Mouse (Mus musculus): ENCODE measurements around the gene Supt3. TPM values are rescaled to one million over a fixed set of nuclear protein-coding genes. Genes with fewer than 3 reads are reported as not detected.

Gene Supt3
- polyA plus RNA-seq, 1 experiment from 2014 or later, result 18.6 TPM

DNA sequence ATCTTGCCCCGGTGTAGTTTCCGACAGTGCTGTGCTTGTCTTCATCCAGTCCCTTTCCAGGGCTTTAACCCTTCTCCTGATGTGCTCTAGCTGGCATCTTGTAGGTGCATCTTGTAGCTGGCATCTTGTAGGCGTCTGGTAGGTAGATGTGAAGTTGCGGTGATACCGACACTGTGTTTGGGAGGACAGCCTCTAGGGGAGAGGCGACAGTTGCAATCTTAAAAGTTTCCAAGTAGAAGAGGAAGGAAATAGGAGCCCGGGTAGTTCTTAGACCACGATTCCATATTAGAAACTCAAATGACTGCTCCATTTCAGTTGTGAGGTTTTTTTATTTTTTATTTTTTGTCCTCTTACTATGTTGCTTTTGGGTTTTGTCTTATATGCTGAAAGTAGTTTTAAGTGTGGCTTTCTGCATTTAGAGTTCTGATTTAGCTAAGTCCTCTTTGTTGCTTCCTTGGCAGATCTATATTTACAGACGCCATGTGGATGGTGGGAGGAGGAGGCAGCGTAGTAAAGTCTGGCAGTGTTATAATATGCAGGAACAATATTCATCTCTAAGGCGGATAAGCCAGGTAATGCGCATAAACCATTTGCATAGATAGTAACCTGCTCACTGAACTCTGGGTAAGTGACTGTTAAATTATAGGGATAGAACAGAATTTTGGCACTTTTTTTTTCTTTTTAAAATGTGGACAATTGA lies 15.4 kb downstream of the Supt3 start:
- H3K9ac ChIP-seq, result no peak overlapping the region
- H3K4me2 ChIP-seq (replicated peaks), result no peak overlapping the region
- WGBS, result 92% methylated on average over 12 of the region's 12 CpGs
- no peaks in the 10 kb centered on the region for H3K36me3 ChIP-seq
- no peak overlapping the region for H3K27ac ChIP-seq
- no peak for ATAC-seq
- H3K27me3 ChIP-seq (replicated peaks), result no peaks in the 10 kb centered on the region
- H3K4me3 ChIP-seq (replicated peaks), result no peak overlapping the region
- H3K9me3 ChIP-seq, result no peaks in the 10 kb centered on the region
- no peaks in the 10 kb centered on the region for H3K4me1 ChIP-seq (replicated peaks)

DNA sequence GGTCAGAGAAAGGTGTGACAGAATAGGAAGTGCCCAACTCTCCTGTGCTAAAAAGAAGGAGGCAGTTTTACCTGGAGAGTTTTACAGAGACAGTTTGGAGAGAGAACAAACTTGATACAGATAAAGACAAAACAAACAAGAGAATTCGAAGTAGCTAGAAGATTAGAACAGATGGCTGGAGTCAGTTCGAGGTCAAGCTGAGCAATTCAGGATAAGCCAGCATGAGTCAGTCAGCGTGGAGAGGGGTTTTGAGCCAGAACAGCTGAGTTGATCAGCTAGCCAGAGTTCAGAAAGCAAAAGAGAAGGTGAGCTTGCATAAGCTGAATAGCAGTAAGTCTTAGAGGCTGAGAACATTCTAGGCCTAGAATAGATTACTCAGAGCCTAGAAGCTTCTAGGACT lies 20.4 kb downstream of the Supt3 start:
- no peak overlapping the region for H3K9ac ChIP-seq
- H3K27me3 ChIP-seq (replicated peaks), result no peaks in the 10 kb centered on the region
- H3K4me1 ChIP-seq (replicated peaks), result no peaks in the 10 kb centered on the region
- no peak overlapping the region for H3K4me3 ChIP-seq (replicated peaks)
- 26% methylated on average over 3 of the region's 3 CpGs for WGBS
- ATAC-seq, result no peak
- H3K4me2 ChIP-seq (replicated peaks), result no peak overlapping the region
- H3K27ac ChIP-seq, result no peak overlapping the region
- H3K9me3 ChIP-seq, result no peaks in the 10 kb centered on the region
- H3K36me3 ChIP-seq, result no peaks in the 10 kb centered on the region

- no peak for ATAC-seq
These were observed 30.1 kb downstream of the Supt3 start for GRCm38 (mm10) chr17:44807031-44807430.

GRCm38 (mm10) chr17:44814508-44815175 lies 37.7 kb downstream of the Supt3 start, which contains the start of gene Runx2:
Runx2 (minus strand) TSS chr17:44814797.
- Histone ChIP-seq H3K27me3 (replicated peaks) (no peaks in the 10 kb centered on the region), H3K9ac (no peak within 1 kb of the TSS), H3K36me3 (no peaks in the 10 kb centered on the region), H3K4me1 (replicated peaks) (no peaks in the 10 kb centered on the region), H3K4me2 (replicated peaks) (no peak within 1 kb of the TSS), H3K27ac (no peak within 1 kb of the TSS), H3K4me3 (replicated peaks) (no peak within 1 kb of the TSS), H3K9me3 (no peaks in the 10 kb centered on the region)
- ATAC-seq, result no peak
- WGBS, result 55% methylated on average over 3 of the region's 3 CpGs

More at GRCm38 (mm10) chr17:44807031-44807430, 30.1 kb downstream of the Supt3 start:
- 84% methylated on average over 1 of the region's 1 CpGs for WGBS
- no peaks in the 10 kb centered on the region for H3K27me3 ChIP-seq (replicated peaks)
- no peaks in the 10 kb centered on the region for H3K4me1 ChIP-seq (replicated peaks)
- H3K27ac ChIP-seq, result no peak overlapping the region
- H3K9me3 ChIP-seq, result no peaks in the 10 kb centered on the region
- H3K9ac ChIP-seq, result no peak overlapping the region
- H3K4me2 ChIP-seq (replicated peaks), result no peak overlapping the region
- H3K4me3 ChIP-seq (replicated peaks), result no peak overlapping the region
- no peaks in the 10 kb centered on the region for H3K36me3 ChIP-seq

GRCm38 (mm10) chr17:44818825-44819224 lies 41.9 kb downstream of the Supt3 start:
- Histone ChIP-seq H3K4me1 (replicated peaks) (no peaks in the 10 kb centered on the region), H3K9me3 (no peaks in the 10 kb centered on the region), H3K9ac (no peak overlapping the region), H3K4me3 (replicated peaks) (no peak overlapping the region), H3K4me2 (replicated peaks) (no peak overlapping the region), H3K36me3 (no peaks in the 10 kb centered on the region), H3K27me3 (replicated peaks) (no peaks in the 10 kb centered on the region), H3K27ac (no peak overlapping the region)
- WGBS, result 74% methylated on average over 2 of the region's 2 CpGs
- ATAC-seq, result no peak

DNA sequence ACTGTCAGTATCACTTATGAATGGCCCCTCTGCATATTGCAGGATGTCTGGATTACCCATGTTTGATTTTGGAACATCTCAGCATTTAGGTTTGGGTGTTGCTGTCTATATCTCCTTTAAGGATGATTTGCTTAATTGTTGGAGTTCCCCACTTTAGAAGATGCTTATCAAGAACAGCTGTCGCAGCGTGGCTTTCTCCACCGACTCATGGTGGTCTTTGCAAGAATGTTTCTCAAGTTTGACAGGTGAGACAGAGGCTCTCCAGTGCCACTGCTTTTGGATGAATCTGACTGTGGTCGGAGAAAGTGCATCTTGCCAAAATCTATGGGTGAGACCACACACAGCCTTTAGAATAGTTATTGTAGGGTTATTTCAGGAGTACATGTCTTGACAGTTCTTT lies 42.9 kb downstream of the Supt3 start:
- H3K36me3 ChIP-seq, result no peaks in the 10 kb centered on the region
- WGBS, result 61% methylated on average over 4 of the region's 4 CpGs
- no peaks in the 10 kb centered on the region for H3K9me3 ChIP-seq
- H3K4me1 ChIP-seq (replicated peaks), result no peaks in the 10 kb centered on the region
- H3K9ac ChIP-seq, result no peak overlapping the region
- no peaks in the 10 kb centered on the region for H3K27me3 ChIP-seq (replicated peaks)
- H3K4me2 ChIP-seq (replicated peaks), result no peak overlapping the region
- no peak overlapping the region for H3K27ac ChIP-seq
- no peak for ATAC-seq
- no peak overlapping the region for H3K4me3 ChIP-seq (replicated peaks)

GRCm38 (mm10) chr17:44821940-44822339 lies 45.0 kb downstream of the Supt3 start:
- no peak overlapping the region for H3K27ac ChIP-seq
- H3K4me2 ChIP-seq (replicated peaks), result no peak overlapping the region
- H3K4me1 ChIP-seq (replicated peaks), result no peaks in the 10 kb centered on the region
- no peaks in the 10 kb centered on the region for H3K36me3 ChIP-seq
- 87% methylated on average over 5 of the region's 5 CpGs for WGBS
- ATAC-seq, result no peak
- no peak overlapping the region for H3K9ac ChIP-seq
- H3K9me3 ChIP-seq, result no peaks in the 10 kb centered on the region
- H3K4me3 ChIP-seq (replicated peaks), result no peak overlapping the region
- no peaks in the 10 kb centered on the region for H3K27me3 ChIP-seq (replicated peaks)

DNA sequence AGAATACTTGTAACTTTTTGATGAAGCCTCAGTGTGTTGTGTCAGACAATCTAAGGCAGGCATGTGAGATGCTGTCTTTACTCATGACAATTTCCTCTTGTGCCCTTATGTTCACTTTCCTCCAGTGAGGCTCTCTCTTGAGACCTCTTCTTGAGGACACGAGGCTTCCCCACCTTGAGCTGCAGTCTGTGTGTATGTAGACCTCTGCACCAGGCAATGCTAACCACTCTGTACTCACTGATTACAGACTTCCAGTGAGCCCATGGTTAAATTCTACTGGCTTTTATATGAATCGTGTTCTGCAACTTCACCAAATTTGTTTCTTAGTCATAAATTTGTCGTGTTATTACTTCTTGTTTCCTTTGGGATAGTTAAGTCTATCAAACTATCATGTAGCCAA lies 50.2 kb downstream of the Supt3 start:
- 75% methylated on average over 3 of the region's 3 CpGs for WGBS
- Histone ChIP-seq H3K9me3 (no peaks in the 10 kb centered on the region), H3K4me2 (replicated peaks) (no peak overlapping the region), H3K4me1 (replicated peaks) (no peaks in the 10 kb centered on the region), H3K27me3 (replicated peaks) (no peaks in the 10 kb centered on the region), H3K27ac (no peak overlapping the region), H3K4me3 (replicated peaks) (no peak overlapping the region), H3K36me3 (no peaks in the 10 kb centered on the region), H3K9ac (no peak overlapping the region)
- no peak for ATAC-seq

DNA sequence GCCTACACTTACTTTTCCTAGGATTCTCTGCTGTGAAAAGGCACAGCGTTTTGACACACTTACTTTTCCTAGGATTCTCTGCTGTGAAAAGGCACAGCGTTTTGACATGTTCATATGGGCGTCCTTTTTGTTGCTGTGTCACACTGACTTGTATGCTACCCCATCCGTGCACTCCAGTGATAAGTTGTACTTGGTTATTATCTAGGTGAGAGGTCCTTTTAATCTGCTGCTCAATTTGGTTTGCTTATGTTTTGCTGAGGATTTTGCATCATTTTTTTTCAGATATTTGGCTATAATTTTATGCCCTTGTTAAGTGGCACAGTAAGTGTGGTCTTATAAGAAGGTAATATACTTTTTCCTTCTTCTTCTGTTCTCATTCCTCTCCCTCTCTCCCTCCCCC lies 51.0 kb downstream of the Supt3 start:
- ATAC-seq, result no peak
- Histone ChIP-seq H3K4me3 (replicated peaks) (no peak overlapping the region), H3K27ac (no peak overlapping the region), H3K9ac (no peak overlapping the region), H3K9me3 (no peaks in the 10 kb centered on the region), H3K4me1 (replicated peaks) (no peaks in the 10 kb centered on the region), H3K27me3 (replicated peaks) (no peaks in the 10 kb centered on the region), H3K36me3 (no peaks in the 10 kb centered on the region), H3K4me2 (replicated peaks) (no peak overlapping the region)
- WGBS, result 87% methylated on average over 4 of the region's 4 CpGs

DNA sequence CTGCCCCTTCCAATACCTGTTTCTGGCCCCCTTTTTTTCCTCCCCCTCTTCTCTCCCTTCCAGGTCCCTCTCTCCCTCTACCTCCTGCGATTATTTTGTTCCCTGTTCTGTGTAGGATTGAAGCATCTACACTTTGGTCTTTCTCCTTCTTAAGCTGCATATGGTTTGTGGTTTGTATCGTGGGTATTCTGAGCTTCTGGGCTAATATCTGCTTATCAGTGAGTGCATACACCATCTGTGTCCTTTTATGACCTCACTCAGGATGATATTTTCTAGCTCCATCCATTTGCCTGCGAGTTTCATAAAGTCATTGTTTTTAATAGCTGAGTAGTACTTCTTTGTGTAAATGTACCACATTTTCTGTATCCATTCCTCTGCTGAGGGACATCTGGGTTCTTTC lies 52.6 kb downstream of the Supt3 start:
- Histone ChIP-seq H3K9me3 (no peaks in the 10 kb centered on the region), H3K27me3 (replicated peaks) (no peaks in the 10 kb centered on the region), H3K36me3 (no peaks in the 10 kb centered on the region), H3K4me3 (replicated peaks) (no peak overlapping the region), H3K4me1 (replicated peaks) (no peaks in the 10 kb centered on the region), H3K9ac (no peak overlapping the region), H3K4me2 (replicated peaks) (no peak overlapping the region), H3K27ac (no peak overlapping the region)
- ATAC-seq, result no peak
- 80% methylated on average over 3 of the region's 3 CpGs for WGBS

GRCm38 (mm10) chr17:44831201-44831600 lies 54.2 kb downstream of the Supt3 start:
- H3K4me3 ChIP-seq (replicated peaks), result no peak overlapping the region
- WGBS, result 52% methylated on average over 1 of the region's 1 CpGs

GRCm38 (mm10) chr17:44842184-44842583 lies 65.2 kb downstream of the Supt3 start:
- no peaks in the 10 kb centered on the region for H3K4me1 ChIP-seq (replicated peaks)
- WGBS, result 75% methylated on average over 4 of the region's 4 CpGs
- no peak overlapping the region for H3K4me2 ChIP-seq (replicated peaks)
- H3K36me3 ChIP-seq, result no peaks in the 10 kb centered on the region
- no peak overlapping the region for H3K27ac ChIP-seq
- H3K9ac ChIP-seq, result no peak overlapping the region
- no peaks in the 10 kb centered on the region for H3K9me3 ChIP-seq
- ATAC-seq, result no peak
- no peak overlapping the region for H3K4me3 ChIP-seq (replicated peaks)
- H3K27me3 ChIP-seq (replicated peaks), result no peaks in the 10 kb centered on the region

More at GRCm38 (mm10) chr17:44831201-44831600, 54.2 kb downstream of the Supt3 start:
- no peak overlapping the region for H3K4me2 ChIP-seq (replicated peaks)
- no peak for ATAC-seq
- H3K36me3 ChIP-seq, result no peaks in the 10 kb centered on the region
- H3K27me3 ChIP-seq (replicated peaks), result no peaks in the 10 kb centered on the region
- H3K9me3 ChIP-seq, result no peaks in the 10 kb centered on the region
- H3K4me1 ChIP-seq (replicated peaks), result no peaks in the 10 kb centered on the region
- no peak overlapping the region for H3K27ac ChIP-seq
- H3K9ac ChIP-seq, result no peak overlapping the region

DNA sequence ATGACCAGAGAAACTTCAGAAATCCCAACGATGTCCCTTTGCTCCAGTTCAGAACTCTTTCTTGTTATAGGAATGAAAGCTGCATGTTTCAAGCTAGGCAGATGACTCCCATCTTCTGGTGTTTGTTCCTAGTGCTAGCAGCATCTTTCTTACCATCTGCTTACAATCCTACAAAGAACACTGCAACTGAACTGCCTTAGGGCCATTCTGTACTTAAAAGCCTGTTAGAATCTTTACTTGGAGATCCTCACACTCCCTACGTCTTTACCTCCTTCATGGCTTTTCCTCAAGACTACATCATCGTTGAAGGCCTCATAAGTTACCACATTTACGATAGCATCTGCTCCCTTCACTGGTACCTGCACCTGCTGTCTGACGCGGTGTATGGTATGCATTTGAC lies 86.2 kb downstream of the Supt3 start:
- Histone ChIP-seq H3K4me2 (replicated peaks) (no peak overlapping the region), H3K9ac (no peak overlapping the region), H3K36me3 (no peaks in the 10 kb centered on the region), H3K9me3 (no peaks in the 10 kb centered on the region), H3K4me3 (replicated peaks) (no peak overlapping the region), H3K4me1 (replicated peaks) (no peaks in the 10 kb centered on the region), H3K27me3 (replicated peaks) (no peaks in the 10 kb centered on the region), H3K27ac (no peak overlapping the region)
- whole genome bisulfite sequencing, result 93% methylated on average over 6 of the region's 6 CpGs
- ATAC-seq, result no peak

All from intestine, embryonic 15.5 days (tissue).